Mouse (Mus musculus): ENCODE measurements around the gene Rerg. TPM values are rescaled to one million over a fixed set of nuclear protein-coding genes. Genes with fewer than 3 reads are reported as not detected.

The Rerg gene
- 20.2 and 21.1 TPM in 2 replicates for polyA plus RNA-seq (2015; fragmentation: Nextera tagmentation; extraction: Ambion mirVana)

DNA sequence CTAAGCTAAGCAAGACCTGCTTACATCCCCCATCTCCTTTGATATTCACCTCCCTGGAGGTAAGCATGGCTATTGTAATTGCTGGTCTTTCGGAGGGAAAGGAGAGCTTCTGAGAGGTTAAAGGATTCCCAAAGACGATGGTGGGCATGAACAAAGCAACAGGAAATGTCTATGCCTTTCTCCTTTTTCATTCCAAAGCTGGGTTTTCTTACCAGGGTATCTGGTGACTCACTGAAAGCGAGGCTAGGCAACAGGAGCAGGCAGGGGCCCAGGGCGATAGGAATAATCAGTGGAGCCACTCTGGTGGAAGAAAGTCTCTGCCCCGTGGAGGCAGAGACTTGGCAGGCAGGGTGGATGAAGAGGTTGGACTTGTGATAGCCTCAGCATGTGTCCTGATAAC, at the start of gene Rerg:
Gene Rerg, minus strand, starts transcription at position 272 of the 400 bp plus-strand sequence.
- peak within 1 kb of the TSS; percentile 56 for H3K9ac ChIP-seq
- no peaks in the 10 kb centered on the region for H3K27me3 ChIP-seq
- H3K9me3 ChIP-seq = no peaks in the 10 kb centered on the region
- 34% methylated on average over 5 of the region's 5 CpGs for WGBS
- H3K4me2 ChIP-seq = peak within 1 kb of the TSS; percentile 91
- H3K36me3 ChIP-seq = no peaks in the 10 kb centered on the region
- 0 out of 2 replicates have a peak within 1 kb of the TSS, but pooled peaks have one; percentile 20 for H3K27ac ChIP-seq
- H3K4me1 ChIP-seq = peaks cover 17% of the 10 kb centered on the region
- H3K4me3 ChIP-seq = peak within 1 kb of the TSS; percentile 54
- 0 out of 2 replicates have a peak, but pooled peaks have one; percentile 1 for ATAC-seq (ENCODE audit: borderline replicate concordance, extremely low read depth, low FRiP score, low TSS enrichment)

GRCm38 (mm10) chr6:137217841-137218463, 47.7 kb upstream of the Rerg start:
- Histone ChIP-seq H3K4me3 (no peak overlapping the region), H3K27me3 (no peaks in the 10 kb centered on the region), H3K4me2 (no peak overlapping the region), H3K9me3 (no peaks in the 10 kb centered on the region), H3K9ac (no peak overlapping the region), H3K27ac (no peak overlapping the region), H3K4me1 (no peaks in the 10 kb centered on the region), H3K36me3 (no peaks in the 10 kb centered on the region)
- no peak for ATAC-seq (ENCODE audit: borderline replicate concordance, extremely low read depth, low FRiP score, low TSS enrichment)
- 73% methylated on average over 8 of the region's 8 CpGs for WGBS

GRCm38 (mm10) chr6:137211441-137211840, 41.1 kb upstream of the Rerg start:
- no peak for ATAC-seq (ENCODE audit: borderline replicate concordance, extremely low read depth, low FRiP score, low TSS enrichment)
- Histone ChIP-seq H3K9ac (no peak overlapping the region), H3K4me1 (peaks cover 8% of the 10 kb centered on the region; the same call in 1 of the 2 replicates), H3K36me3 (no peaks in the 10 kb centered on the region), H3K9me3 (no peaks in the 10 kb centered on the region), H3K4me2 (no peak overlapping the region), H3K27me3 (no peaks in the 10 kb centered on the region), H3K27ac (no peak overlapping the region), H3K4me3 (no peak overlapping the region)
- 47% methylated on average over 2 of the region's 2 CpGs for WGBS

- Histone ChIP-seq H3K27me3 (no peaks in the 10 kb centered on the region), H3K4me1 (peaks cover 8% of the 10 kb centered on the region; the same call in 1 of the 2 replicates), H3K4me2 (no peak overlapping the region), H3K9ac (no peak overlapping the region), H3K27ac (no peak overlapping the region), H3K36me3 (no peaks in the 10 kb centered on the region), H3K9me3 (no peaks in the 10 kb centered on the region), H3K4me3 (no peak overlapping the region)
- ATAC-seq (ENCODE audit: borderline replicate concordance, extremely low read depth, low FRiP score, low TSS enrichment) = no peak
- WGBS = 87% methylated on average over 10 of the region's 10 CpGs
Measured at GRCm38 (mm10) chr6:137210991-137211390, 40.7 kb upstream of the Rerg start.

DNA sequence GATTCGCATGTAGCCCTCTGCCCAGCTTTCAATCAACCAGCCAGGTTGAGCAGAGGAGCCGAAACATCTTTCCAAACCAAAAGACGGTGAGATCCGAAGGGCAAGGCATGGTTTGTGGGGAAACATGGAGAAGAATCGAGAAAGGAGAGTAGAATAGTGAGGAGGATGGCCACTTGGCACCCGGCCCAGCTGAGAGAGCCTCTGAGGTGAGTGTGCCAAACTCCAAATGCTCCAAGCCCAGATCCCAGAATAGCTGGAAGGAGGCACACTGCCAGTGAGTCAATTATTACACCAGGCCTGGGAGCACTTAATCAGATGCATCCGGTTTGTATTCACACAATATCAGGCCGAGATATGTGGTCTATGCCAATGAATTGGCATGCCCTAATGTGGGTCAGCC, 39.7 kb upstream of the Rerg start:
- Histone ChIP-seq H3K36me3 (no peaks in the 10 kb centered on the region), H3K9me3 (no peaks in the 10 kb centered on the region), H3K27me3 (no peaks in the 10 kb centered on the region), H3K4me3 (no peak overlapping the region), H3K4me1 (peaks cover 8% of the 10 kb centered on the region; the same call in 1 of the 2 replicates), H3K27ac (no peak overlapping the region), H3K4me2 (no peak overlapping the region), H3K9ac (no peak overlapping the region)
- 65% methylated on average over 8 of the region's 8 CpGs for WGBS
- 0 out of 2 replicates have a peak, but pooled peaks have one; percentile 54 for ATAC-seq (ENCODE audit: borderline replicate concordance, extremely low read depth, low FRiP score, low TSS enrichment)

GRCm38 (mm10) chr6:137207126-137207525, 36.8 kb upstream of the Rerg start:
- H3K9ac ChIP-seq = no peak overlapping the region
- WGBS = 90% methylated on average over 6 of the region's 6 CpGs
- no peak overlapping the region for H3K27ac ChIP-seq
- H3K4me3 ChIP-seq = no peak overlapping the region
- H3K9me3 ChIP-seq = no peaks in the 10 kb centered on the region
- no peaks in the 10 kb centered on the region for H3K27me3 ChIP-seq
- no peaks in the 10 kb centered on the region for H3K36me3 ChIP-seq
- peaks cover 8% of the 10 kb centered on the region; the same call in 1 of the 2 replicates for H3K4me1 ChIP-seq
- H3K4me2 ChIP-seq = no peak overlapping the region
- no peak for ATAC-seq (ENCODE audit: borderline replicate concordance, extremely low read depth, low FRiP score, low TSS enrichment)

DNA sequence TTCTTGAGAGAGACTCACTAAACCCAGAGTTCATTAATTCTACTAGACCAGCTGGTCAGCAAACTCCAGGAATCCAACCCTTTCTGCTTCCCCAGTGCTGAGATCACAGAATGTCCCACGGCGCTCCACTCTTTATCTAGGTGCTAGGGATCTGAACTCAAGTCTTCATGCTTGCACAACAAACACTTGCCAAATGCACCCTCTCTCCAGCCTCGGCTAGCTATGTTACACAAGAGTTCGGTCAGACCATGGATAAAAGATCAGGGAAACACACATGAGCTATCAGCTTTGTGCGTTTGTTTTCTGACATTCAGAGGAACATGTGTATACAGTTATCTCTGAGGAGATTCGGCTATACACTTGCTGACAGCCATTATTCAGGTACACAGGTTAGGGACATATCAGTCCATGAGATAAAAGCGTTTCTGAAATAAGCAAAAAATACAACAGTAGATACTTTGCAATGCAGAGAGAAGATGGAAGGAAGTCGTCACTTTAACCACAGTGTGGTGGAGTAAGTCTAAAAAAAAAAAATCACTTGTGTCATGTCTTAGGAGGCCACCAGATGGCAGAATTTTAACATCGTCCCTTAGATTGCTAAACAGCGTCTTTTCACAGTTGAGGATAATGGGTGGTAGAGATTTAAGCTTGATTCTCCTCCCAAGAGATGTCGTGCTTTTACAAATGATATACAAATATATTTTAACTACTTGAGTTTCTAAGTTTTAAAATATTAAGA, 35.5 kb upstream of the Rerg start:
- Histone ChIP-seq H3K9ac (no peak overlapping the region), H3K4me3 (no peak overlapping the region), H3K27me3 (no peaks in the 10 kb centered on the region), H3K4me1 (peaks cover 8% of the 10 kb centered on the region; the same call in 1 of the 2 replicates), H3K27ac (no peak overlapping the region), H3K9me3 (no peaks in the 10 kb centered on the region), H3K36me3 (no peaks in the 10 kb centered on the region), H3K4me2 (no peak overlapping the region)
- no peak for ATAC-seq (ENCODE audit: borderline replicate concordance, extremely low read depth, low FRiP score, low TSS enrichment)
- 51% methylated on average over 11 of the region's 11 CpGs for WGBS

DNA sequence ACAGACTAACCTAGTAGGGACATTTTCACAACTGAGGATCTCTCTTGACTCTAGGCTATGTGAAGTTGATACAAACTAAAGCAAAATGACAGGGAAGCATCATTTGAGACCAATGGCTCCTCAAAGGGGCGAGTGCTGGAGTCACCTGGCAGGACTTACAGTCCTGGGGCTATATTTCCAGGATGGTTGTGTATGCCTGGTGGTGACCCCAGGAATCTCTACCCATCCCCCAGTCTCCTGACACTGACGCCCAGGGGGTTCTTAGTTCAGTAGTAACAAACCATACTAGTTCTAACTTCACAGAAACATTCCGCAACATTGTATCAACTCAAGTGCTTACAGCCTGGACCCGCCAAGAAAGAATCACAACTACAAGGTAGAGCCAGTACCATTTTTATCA, 32.4 kb upstream of the Rerg start:
- Histone ChIP-seq H3K27me3 (no peaks in the 10 kb centered on the region), H3K9me3 (no peaks in the 10 kb centered on the region), H3K4me3 (no peak overlapping the region), H3K4me1 (no peaks in the 10 kb centered on the region), H3K27ac (no peak overlapping the region), H3K4me2 (no peak overlapping the region), H3K36me3 (no peaks in the 10 kb centered on the region), H3K9ac (no peak overlapping the region)
- ATAC-seq (ENCODE audit: borderline replicate concordance, extremely low read depth, low FRiP score, low TSS enrichment) = no peak
- 87% methylated on average over 4 of the region's 4 CpGs for WGBS

DNA sequence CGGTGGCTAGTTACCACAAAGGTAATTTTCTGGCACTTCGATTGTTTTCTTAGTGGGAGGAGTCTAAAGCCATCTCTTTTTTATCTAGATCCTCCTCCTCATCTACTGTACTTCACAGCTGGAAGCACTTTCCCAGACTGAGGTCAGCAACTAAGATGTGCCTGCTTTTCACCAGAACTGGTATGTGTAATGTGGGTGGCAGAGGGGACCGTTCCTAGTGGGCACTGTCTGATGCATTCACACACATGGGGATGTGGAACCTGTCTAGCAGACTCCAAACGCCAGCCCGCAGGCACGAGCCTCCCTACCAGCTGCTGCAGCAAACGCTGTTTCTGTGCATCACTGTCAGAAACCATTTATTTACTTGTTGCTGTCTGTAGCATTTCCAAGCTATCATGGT, 31.3 kb upstream of the Rerg start:
- Histone ChIP-seq H3K4me2 (no peak overlapping the region), H3K27ac (no peak overlapping the region), H3K4me3 (no peak overlapping the region), H3K4me1 (no peaks in the 10 kb centered on the region), H3K9ac (no peak overlapping the region), H3K9me3 (no peaks in the 10 kb centered on the region), H3K27me3 (no peaks in the 10 kb centered on the region), H3K36me3 (no peaks in the 10 kb centered on the region)
- 51% methylated on average over 7 of the region's 7 CpGs for WGBS
- no peak for ATAC-seq (ENCODE audit: borderline replicate concordance, extremely low read depth, low FRiP score, low TSS enrichment)

- Histone ChIP-seq H3K4me3 (no peak overlapping the region), H3K27me3 (no peaks in the 10 kb centered on the region), H3K4me1 (no peaks in the 10 kb centered on the region), H3K9me3 (no peaks in the 10 kb centered on the region), H3K9ac (no peak overlapping the region), H3K27ac (no peak overlapping the region), H3K4me2 (no peak overlapping the region), H3K36me3 (no peaks in the 10 kb centered on the region)
- 83% methylated on average over 3 of the region's 3 CpGs for WGBS
- ATAC-seq (ENCODE audit: borderline replicate concordance, extremely low read depth, low FRiP score, low TSS enrichment) = no peak
Measured at GRCm38 (mm10) chr6:137201166-137201565, 30.9 kb upstream of the Rerg start.

- Histone ChIP-seq H3K4me2 (no peak overlapping the region), H3K27ac (no peak overlapping the region), H3K27me3 (no peaks in the 10 kb centered on the region), H3K36me3 (no peaks in the 10 kb centered on the region), H3K9me3 (no peaks in the 10 kb centered on the region), H3K4me3 (no peak overlapping the region), H3K9ac (no peak overlapping the region), H3K4me1 (peaks cover 19% of the 10 kb centered on the region; the same call in 1 of the 2 replicates)
- 11% methylated on average over 6 of the region's 6 CpGs for WGBS
- no peak for ATAC-seq (ENCODE audit: borderline replicate concordance, extremely low read depth, low FRiP score, low TSS enrichment)
Measured at GRCm38 (mm10) chr6:137192063-137192462, 21.8 kb upstream of the Rerg start.

DNA sequence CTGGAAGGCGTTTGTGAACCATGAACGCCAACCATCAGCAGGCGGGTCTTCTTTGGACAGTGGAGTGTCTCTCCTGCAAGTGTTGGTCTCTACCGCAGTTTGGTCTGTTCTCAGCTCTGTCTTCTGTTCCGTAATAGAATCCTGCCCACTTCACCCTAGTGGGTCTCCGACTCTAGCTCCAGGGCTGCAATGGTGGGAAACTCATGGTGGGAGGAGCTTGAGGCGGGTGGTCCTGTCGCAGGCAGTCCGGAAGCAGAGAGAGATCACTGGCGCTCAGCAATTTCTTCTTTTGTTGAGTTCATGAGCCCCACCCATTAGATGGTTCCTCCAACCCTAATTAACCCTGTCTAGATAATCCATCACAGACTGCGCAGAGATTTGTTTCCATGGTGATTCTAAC, 20.7 kb upstream of the Rerg start:
- no peak for ATAC-seq (ENCODE audit: borderline replicate concordance, extremely low read depth, low FRiP score, low TSS enrichment)
- no peak overlapping the region for H3K9ac ChIP-seq

More for the DNA sequence above, 20.7 kb upstream of the Rerg start:
- H3K27me3 ChIP-seq = no peaks in the 10 kb centered on the region
- no peaks in the 10 kb centered on the region for H3K36me3 ChIP-seq
- no peak overlapping the region for H3K4me3 ChIP-seq
- 78% methylated on average over 11 of the region's 11 CpGs for WGBS
- H3K9me3 ChIP-seq = no peaks in the 10 kb centered on the region
- H3K4me2 ChIP-seq = no peak overlapping the region
- no peak overlapping the region for H3K27ac ChIP-seq
- peaks cover 19% of the 10 kb centered on the region; the same call in 1 of the 2 replicates for H3K4me1 ChIP-seq
